Mouse (Mus musculus) myocyte (in vitro differentiated cells): Measurements from ENCODE around the gene Npas1.

ENCODE experiments used
- CEBPB ChIP-seq: IDR thresholded peaks from 2 replicates; pipeline ENCODE4 v1.6.1; 2011; ENCODE audit warnings: mild to moderate bottlenecking, moderate library complexity; ENCODE audit not compliant: poor library complexity, insufficient read depth, severe bottlenecking
- E2F4 ChIP-seq: IDR thresholded peaks from one replicate; pipeline ENCODE4 v1.6.1; 2011; ENCODE audit warnings: mild to moderate bottlenecking, control low read depth, moderate library complexity; ENCODE audit not compliant: insufficient read depth
- MAX ChIP-seq: IDR thresholded peaks from one replicate; pipeline ENCODE4 v1.6.1; 2011; ENCODE audit warnings: low read depth, mild to moderate bottlenecking, control low read depth
- MYOD1 ChIP-seq, 3 experiments: IDR thresholded peaks; one replicate each; pipeline ENCODE4 v1.6.1; 2011; ENCODE audit warnings: control low read depth in 2 of 3, low read depth in 2 of 3, mild to moderate bottlenecking in 2 of 3, moderate library complexity in 1 of 3; ENCODE audit not compliant: insufficient read length in 2 of 3, control insufficient read depth in 1 of 3
- MYOG ChIP-seq, 3 experiments: IDR thresholded peaks; one replicate each; pipeline ENCODE4 v1.6.1; 2011; ENCODE audit warnings: control low read depth in 2 of 3, low read depth in 2 of 3, mild to moderate bottlenecking in 2 of 3; ENCODE audit not compliant: insufficient read length in 2 of 3, control insufficient read depth in 1 of 3, insufficient read depth in 1 of 3
- POLR2A ChIP-seq: IDR thresholded peaks from one replicate; pipeline ENCODE4 v1.6.1; 2011; ENCODE audit warnings: low read depth, mild to moderate bottlenecking, control low read depth, moderate library complexity; ENCODE audit not compliant: insufficient read length
- POLR2AphosphoS2 ChIP-seq: IDR thresholded peaks from one replicate; pipeline ENCODE4 v1.6.1; 2011; ENCODE audit warnings: low read depth, control low read depth; ENCODE audit not compliant: insufficient read length
- REST ChIP-seq: IDR thresholded peaks from one replicate; pipeline ENCODE4 v1.6.1; 2011; ENCODE audit warnings: mild to moderate bottlenecking, control low read depth, moderate library complexity; ENCODE audit not compliant: insufficient read depth, insufficient read length
- SRF ChIP-seq: IDR thresholded peaks from one replicate; pipeline ENCODE4 v1.6.1; 2011; ENCODE audit warnings: low read depth; ENCODE audit not compliant: control insufficient read depth, insufficient read length
- TCF12 ChIP-seq: IDR thresholded peaks from one replicate; pipeline ENCODE4 v1.6.1; 2011; ENCODE audit warnings: mild to moderate bottlenecking, control low read depth; ENCODE audit not compliant: poor library complexity, insufficient read depth, severe bottlenecking
- TCF3 ChIP-seq: IDR thresholded peaks from one replicate; pipeline ENCODE4 v1.6.1; 2011; ENCODE audit warnings: low read depth, control low read depth; ENCODE audit not compliant: insufficient read length
- USF1 ChIP-seq: IDR thresholded peaks from one replicate; pipeline ENCODE4 v1.6.1; 2011; ENCODE audit warnings: low read depth, mild to moderate bottlenecking, control low read depth, moderate library complexity

- no peak for TF ChIP-seq POLR2A
- TF ChIP-seq MAX = no peak
- no peak for TF ChIP-seq E2F4
- no peak for TF ChIP-seq POLR2AphosphoS2
- TF ChIP-seq MYOG (IDR thresholded peaks at IDR 0.05; ENCODE audit: control insufficient read depth in 1 of 3, insufficient read depth in 1 of 3, insufficient read length in 2 of 3, low read depth in 2 of 3) = no peak
- TF ChIP-seq TCF12 = no peak
- TF ChIP-seq CEBPB = no peak
- no peak for TF ChIP-seq REST
- no peak for TF ChIP-seq USF1
- no peak for TF ChIP-seq MYOD1 (IDR thresholded peaks at IDR 0.05; ENCODE audit: control insufficient read depth in 1 of 3, insufficient read length in 2 of 3, low read depth in 2 of 3)
- TF ChIP-seq SRF = no peak
- no peak for TF ChIP-seq TCF3
Observed at GRCm38 (mm10) chr7:16420493-16421118, 56.9 kb downstream of the Npas1 start.
